Comparison of ENCODE assay signal across 32 mouse cellular contexts in the genomic region with DNA sequence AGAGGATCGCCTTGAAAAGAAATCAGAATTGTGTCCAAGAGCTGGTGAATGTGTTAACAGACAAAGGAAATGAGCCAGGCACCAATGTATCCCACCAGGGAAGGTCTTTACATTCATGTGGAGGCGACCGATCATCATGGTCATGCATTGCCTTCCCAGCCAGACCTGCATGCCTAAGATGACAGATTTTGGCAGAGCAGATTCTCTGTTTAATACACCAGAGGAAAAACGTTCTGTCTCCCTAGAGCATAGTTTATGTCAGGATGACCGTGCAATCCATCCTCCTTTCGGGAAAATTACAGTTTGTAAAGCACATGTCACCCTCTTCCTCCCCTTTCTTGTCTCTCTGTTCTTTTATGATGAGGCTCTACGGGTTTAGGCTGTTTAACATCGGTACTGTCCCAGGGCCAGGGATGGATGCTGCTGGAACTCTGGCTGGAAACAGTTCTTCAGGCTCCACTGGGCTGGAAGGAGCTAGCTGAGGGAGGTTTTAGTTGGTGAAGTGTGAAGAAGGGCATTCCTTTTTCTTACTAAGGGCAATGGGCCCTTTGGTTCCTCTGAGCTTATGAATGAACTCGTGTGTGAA. TPM values are rescaled to one million over a fixed set of nuclear protein-coding genes. Genes with fewer than 3 reads are reported as not detected.
DNase-seq lines count a peak whose midpoint lies in the region; ATAC-seq and TF ChIP-seq lines count a peak whose summit lies in the region.
"Had no signal": no experiment of that assay in that cellular context is flagged by ENCODE, and none has a peak within 500 bp of the region (broad histone marks: within the 10 kb centered on the region; RNA-seq: fewer than 3 reads in every experiment).

No protein-coding gene starts in this region.

- no peak overlapping the region for H3K4me3 ChIP-seq in hindbrain, postnatal 0 days (ENCODE audit: low read length)
- H3K4me3 ChIP-seq in hindbrain, embryonic 11.5 days (ENCODE audit: low read depth, low read length) = no peak overlapping the region
- no peak overlapping the region for H3K4me3 ChIP-seq in intestine, embryonic 15.5 days (replicated peaks)
- H3K4me3 ChIP-seq in stomach, embryonic 15.5 days (replicated peaks) = no peak overlapping the region
- H3K4me3 ChIP-seq: embryonic facial prominence, embryonic 13.5 days; erythroblast, embryonic 14.5 days; forebrain, embryonic 13.5 days; heart, adult 2 months; heart, embryonic 13.5 days; hindbrain, embryonic 10.5 days; limb, embryonic 10.5 days; limb, embryonic 15.5 days; liver, embryonic 13.5 days; midbrain, embryonic 13.5 days; neural tube, embryonic 13.5 days had no signal

- H3K27me3 ChIP-seq in hindbrain, postnatal 0 days (ENCODE audit: insufficient read depth, low read length) = no peaks in the 10 kb centered on the region
- no peaks in the 10 kb centered on the region for H3K27me3 ChIP-seq in hindbrain, embryonic 11.5 days (ENCODE audit: control insufficient read depth, insufficient read depth, low read length)
- H3K27me3 ChIP-seq in intestine, embryonic 15.5 days (replicated peaks) = no peaks in the 10 kb centered on the region
- no peaks in the 10 kb centered on the region for H3K27me3 ChIP-seq in stomach, embryonic 15.5 days (replicated peaks)
- H3K27me3 ChIP-seq: embryonic facial prominence, embryonic 13.5 days; forebrain, embryonic 13.5 days; heart, embryonic 13.5 days; limb, embryonic 15.5 days; liver, embryonic 13.5 days; midbrain, embryonic 13.5 days; neural tube, embryonic 13.5 days had no signal

- DNase-seq in hindbrain, postnatal 0 days (ENCODE audit: low spot score) = no peak
- DNase-seq in hindbrain, embryonic 11.5 days (ENCODE audit: low spot score) = no peak
- peak; percentile 31 for DNase-seq in Muller cell, postnatal 12 days (ENCODE audit: inconsistent ontology term)
- no peak for DNase-seq in c-Kit-positive CD71-positive TER-119-positive erythroid progenitor cells, embryonic 14.5 days (ENCODE audit: low spot score)
- no peak for DNase-seq in right cerebral cortex, postnatal 10 days (ENCODE audit: low spot score in 2 of 2)
- DNase-seq: adrenal gland, postnatal 25 days; cerebellum, adult 18-20 months; cerebellum, postnatal 10 days; gastrocnemius, postnatal 25 days; heart, adult 2 months; heart, postnatal 10 days; kidney, adult 18-20 months; layer of hippocampus, adult 9-11 months; liver, embryonic 13.5 days; lung, adult 18-20 months; lung, postnatal 10 days; thymus, adult 2 months; thymus, postnatal 4 days had no signal

- no peak overlapping the region for H3K27ac ChIP-seq in hindbrain, postnatal 0 days
- H3K27ac ChIP-seq in hindbrain, embryonic 11.5 days (ENCODE audit: low read depth, low read length) = no peak overlapping the region
- H3K27ac ChIP-seq in intestine, embryonic 15.5 days = peak overlapping the region; percentile 23
- H3K27ac ChIP-seq in stomach, embryonic 15.5 days = peak overlapping the region; percentile 62; the same call in 1 of the 2 replicates
- H3K27ac ChIP-seq: forebrain, embryonic 13.5 days; heart, adult 2 months; heart, embryonic 13.5 days; hindbrain, embryonic 10.5 days; limb, embryonic 10.5 days; limb, embryonic 15.5 days; liver, embryonic 13.5 days; macrophage; midbrain, embryonic 13.5 days; neural tube, embryonic 13.5 days had no signal

- no peak overlapping the region for H3K9ac ChIP-seq in hindbrain, postnatal 0 days (replicated peaks; ENCODE audit: low read length)
- H3K9ac ChIP-seq in hindbrain, embryonic 11.5 days (ENCODE audit: low read depth, low read length) = no peak overlapping the region
- no peak overlapping the region for H3K9ac ChIP-seq in intestine, embryonic 15.5 days
- H3K9ac ChIP-seq in stomach, embryonic 15.5 days = no peak overlapping the region
- H3K9ac ChIP-seq: embryonic facial prominence, embryonic 13.5 days; forebrain, embryonic 13.5 days; heart, embryonic 13.5 days; limb, embryonic 15.5 days; liver, embryonic 13.5 days; midbrain, embryonic 13.5 days; neural tube, embryonic 13.5 days had no signal

- no peaks in the 10 kb centered on the region for H3K36me3 ChIP-seq in hindbrain, postnatal 0 days (ENCODE audit: insufficient read depth, low read length)
- H3K36me3 ChIP-seq in hindbrain, embryonic 11.5 days (ENCODE audit: control insufficient read depth, insufficient read depth, low read length) = no peaks in the 10 kb centered on the region
- H3K36me3 ChIP-seq in intestine, embryonic 15.5 days = no peaks in the 10 kb centered on the region
- H3K36me3 ChIP-seq in stomach, embryonic 15.5 days = 0 out of 2 replicates have a peak, but pooled peaks cover 12% of the 10 kb centered on the region
- H3K36me3 ChIP-seq: G1E; hindbrain, embryonic 10.5 days; limb, embryonic 10.5 days; midbrain, embryonic 13.5 days; neural tube, embryonic 13.5 days had no signal

- TF ChIP-seq CTCF in hindbrain, postnatal 0 days (IDR thresholded peaks at IDR 0.05; ENCODE audit: low read depth) = no peak

- no peaks in the 10 kb centered on the region for H3K9me3 ChIP-seq in hindbrain, postnatal 0 days (ENCODE audit: low read length)
- no peaks in the 10 kb centered on the region for H3K9me3 ChIP-seq in hindbrain, embryonic 11.5 days (ENCODE audit: control insufficient read depth, low read length)
- H3K9me3 ChIP-seq in intestine, embryonic 15.5 days = no peaks in the 10 kb centered on the region
- H3K9me3 ChIP-seq in stomach, embryonic 15.5 days = no peaks in the 10 kb centered on the region
- H3K9me3 ChIP-seq: embryonic facial prominence, embryonic 13.5 days; forebrain, embryonic 13.5 days; G1E; heart, embryonic 13.5 days; hindbrain, embryonic 10.5 days; limb, embryonic 10.5 days; limb, embryonic 15.5 days; liver, embryonic 13.5 days; midbrain, embryonic 13.5 days; neural tube, embryonic 13.5 days had no signal

- WGBS in hindbrain, postnatal 0 days = 72% methylated on average over 9 of the region's 9 CpGs
- WGBS in hindbrain, embryonic 11.5 days = 85% methylated on average over 9 of the region's 9 CpGs
- WGBS in intestine, embryonic 15.5 days = 48% methylated on average over 9 of the region's 9 CpGs
- WGBS in stomach, embryonic 15.5 days = 51% methylated on average over 9 of the region's 9 CpGs

- H3K4me1 ChIP-seq in hindbrain, postnatal 0 days (ENCODE audit: insufficient read depth, low read length) = no peaks in the 10 kb centered on the region
- no peaks in the 10 kb centered on the region for H3K4me1 ChIP-seq in hindbrain, embryonic 11.5 days (replicated peaks; ENCODE audit: control insufficient read depth, insufficient read depth, low read length)
- H3K4me1 ChIP-seq in intestine, embryonic 15.5 days (replicated peaks) = no peaks in the 10 kb centered on the region
- no peaks in the 10 kb centered on the region for H3K4me1 ChIP-seq in stomach, embryonic 15.5 days
- H3K4me1 ChIP-seq: forebrain, embryonic 13.5 days; limb, embryonic 10.5 days; limb, embryonic 15.5 days; liver, embryonic 13.5 days; midbrain, embryonic 13.5 days; neural tube, embryonic 13.5 days had no signal

- H3K4me2 ChIP-seq in hindbrain, postnatal 0 days (ENCODE audit: low read depth, low read length) = no peak overlapping the region
- H3K4me2 ChIP-seq in hindbrain, embryonic 11.5 days (replicated peaks; ENCODE audit: low read depth, low read length) = no peak overlapping the region
- H3K4me2 ChIP-seq in intestine, embryonic 15.5 days (replicated peaks) = no peak overlapping the region
- H3K4me2 ChIP-seq in stomach, embryonic 15.5 days = no peak overlapping the region
- H3K4me2 ChIP-seq: embryonic facial prominence, embryonic 13.5 days; forebrain, embryonic 13.5 days; heart, embryonic 13.5 days; limb, embryonic 15.5 days; liver, embryonic 13.5 days; midbrain, embryonic 13.5 days; neural tube, embryonic 13.5 days had no signal

- 0 out of 2 replicates have a peak, but pooled peaks have one; percentile 24 for ATAC-seq in hindbrain, postnatal 0 days
- ATAC-seq in hindbrain, embryonic 11.5 days (ENCODE audit: low FRiP score) = no peak
- peak; percentile 84 for ATAC-seq in intestine, embryonic 15.5 days
- no peak for ATAC-seq in stomach, embryonic 15.5 days (ENCODE audit: insufficient read depth, low FRiP score, low read depth)
- ATAC-seq: forebrain, embryonic 13.5 days; hindbrain, embryonic 16.5 days; midbrain, embryonic 13.5 days had no signal

RNA-seq across cellular contexts. Expression of a gene that starts 45.3 kb away (rescaled TPM):
- 20.3 and 28.9 TPM in 2 replicates for total RNA-seq in hindbrain, postnatal 0 days (2014; rRNA removed)
- polyA plus RNA-seq in hindbrain, postnatal 0 days (2015; fragmentation: Nextera tagmentation; extraction: Ambion mirVana) = 11.9 and 14.8 TPM in 2 replicates
- 25.2 and 27.1 TPM in 2 replicates for polyA plus RNA-seq in hindbrain, embryonic 11.5 days (2014; fragmentation: Nextera tagmentation; extraction: Ambion mirVana)
- 87.8 and 95.9 TPM in 2 replicates for polyA plus RNA-seq in intestine, embryonic 15.5 days (2015; fragmentation: Nextera tagmentation; extraction: Ambion mirVana)
- 97.6 and 106 TPM in 2 replicates for polyA plus RNA-seq in stomach, embryonic 15.5 days (2015; fragmentation: Nextera tagmentation; extraction: Ambion mirVana)
- polyA plus RNA-seq: G1E had no signal

Comparison
In these comparisons a context has a peak if more than half of its experiments do, and no peak if none do; other contexts are left out.
1. ATAC-seq: peak in hindbrain, postnatal 0 days (single experiment) and intestine, embryonic 15.5 days (single experiment); none in hindbrain, embryonic 11.5 days (single experiment) and stomach, embryonic 15.5 days (single experiment).
2. H3K27ac ChIP-seq: peak in intestine, embryonic 15.5 days (single experiment) and stomach, embryonic 15.5 days (single experiment); none in hindbrain, postnatal 0 days (single experiment) and hindbrain, embryonic 11.5 days (single experiment).